Mouse (Mus musculus) kidney, embryonic 16.5 days (tissue): ENCODE results near the gene Zfp39. TPM values are rescaled to one million over a fixed set of nuclear protein-coding genes. Genes with fewer than 3 reads are reported as not detected.
"Not testable (repeated sequence)": the region's sequence is repeated elsewhere in the genome, so short reads cannot be mapped to it uniquely, and the experiment has no call there.

Source experiments
- ATAC-seq: fragments of 200-750 bp; cut with Nextera tagmentation; 2 replicates; pipeline ENCODE4 v1.8.0; 2017; ENCODE audit warnings: moderate TSS enrichment; ENCODE audit not compliant: low FRiP score, low TSS enrichment
- H3K27ac ChIP-seq: fragments of 300-500 bp; sonication (generic); 2 replicates; pipeline ENCODE4 v1.5.1; 2014; ENCODE audit warnings: low read length
- H3K27me3 ChIP-seq: fragments of 300-500 bp; sonication (generic); 2 replicates; pipeline ENCODE4 v1.6.1; 2014; ENCODE audit warnings: low read length, control low read depth, mixed read lengths; ENCODE audit not compliant: insufficient read depth
- H3K36me3 ChIP-seq: fragments of 300-500 bp; sonication (generic); 2 replicates; pipeline ENCODE4 v1.6.1; 2014; ENCODE audit warnings: low read length, control low read depth, mixed read lengths; ENCODE audit not compliant: insufficient read depth
- H3K4me1 ChIP-seq: fragments of 300-500 bp; sonication (generic); 2 replicates; pipeline ENCODE4 v1.6.1; 2014; ENCODE audit warnings: low read length, control low read depth, mixed read lengths; ENCODE audit not compliant: insufficient read depth
- H3K4me2 ChIP-seq: fragments of 300-500 bp; sonication (generic); replicated peaks from 2 replicates; pipeline ENCODE4 v1.6.1; 2014; ENCODE audit warnings: low read depth, low read length
- H3K4me3 ChIP-seq: fragments of 300-500 bp; sonication (generic); 2 replicates; pipeline ENCODE4 v1.5.1; 2014; ENCODE audit warnings: mild to moderate bottlenecking, low read length
- H3K9ac ChIP-seq: fragments of 300-500 bp; sonication (generic); replicated peaks from 2 replicates; pipeline ENCODE4 v1.6.1; 2014; ENCODE audit warnings: low read length
- H3K9me3 ChIP-seq: fragments of 300-500 bp; sonication (generic); 2 replicates; pipeline ENCODE4 v1.6.1; 2016; ENCODE audit warnings: low read length, control low read depth
- WGBS: fragments of 180-500 bp; shearing (Covaris S2); extraction: QIAGEN DNeasy Blood & Tissue Kit; methylation state at CpG from one replicate; pipeline ENCODE4 v1.1.7; 2014; 5-methylcytosine and 5-hydroxymethylcytosine counted together
- polyA plus RNA-seq: library from polyadenylated mRNA; unstranded; fragments of >200 nt; fragmentation: Nextera tagmentation; extraction: Ambion mirVana; gene quantifications from 2 replicates; pipeline ENCODE4 v1.2.1, GENCODE M21; 2015

Gene Zfp39
- polyA plus RNA-seq, 1 experiment from 2014 or later = 6.0 TPM

GRCm38 (mm10) chr11:58846919-58847461 is 57.0 kb downstream of the Zfp39 start, which contains the start of gene Gm12258:
Gene Gm12258 (plus strand): TSS chr11:58847158.
- Histone ChIP-seq H3K4me3 (peak within 1 kb of the TSS; percentile 86), H3K27me3 (no peaks in the 10 kb centered on the region), H3K4me2 (peak within 1 kb of the TSS; percentile 83), H3K9me3 (no peaks in the 10 kb centered on the region), H3K36me3 (peaks cover 12% of the 10 kb centered on the region), H3K4me1 (peaks cover 8% of the 10 kb centered on the region), H3K9ac (peak within 1 kb of the TSS; percentile 91), H3K27ac (no peak within 1 kb of the TSS; the same call in 1 of the 2 replicates)
- under 1% methylated on average over 24 of the region's 24 CpGs for WGBS
- peak; percentile 100 for ATAC-seq

GRCm38 (mm10) chr11:58838951-58839350 is 65.1 kb downstream of the Zfp39 start, which contains the start of gene Olfr311:
Gene Olfr311 (plus strand): TSS chr11:58839251.
- not testable (repeated sequence) for H3K4me3 ChIP-seq, ATAC-seq, H3K4me1 ChIP-seq, H3K27me3 ChIP-seq, H3K27ac ChIP-seq, H3K4me2 ChIP-seq, H3K9me3 ChIP-seq, H3K36me3 ChIP-seq, H3K9ac ChIP-seq

Other genes with a start within 250 kb of the Zfp39 start
- gene Olfr322, start 245.4 kb downstream of the Zfp39 start, polyA plus RNA-seq = 0.04 and 0.12 TPM in 2 replicates
- gene Olfr320, start 223.1 kb downstream of the Zfp39 start, polyA plus RNA-seq = 0.05 TPM in 1 of 2 replicates, not detected in the other
- gene Olfr319, start 205.1 kb downstream of the Zfp39 start, polyA plus RNA-seq = not detected in 2 replicates
- gene Olfr318, start 180.2 kb downstream of the Zfp39 start, polyA plus RNA-seq = not detected in 2 replicates
- not detected in 2 replicates for gene Olfr317, start 165.0 kb downstream of the Zfp39 start, polyA plus RNA-seq
- gene Olfr316, start 151.5 kb downstream of the Zfp39 start, polyA plus RNA-seq = not detected in 2 replicates
- gene Olfr315, start 131.0 kb downstream of the Zfp39 start, polyA plus RNA-seq = not detected in 2 replicates
- not detected in 2 replicates for gene Olfr314, start 121.3 kb downstream of the Zfp39 start, polyA plus RNA-seq
- 0.31 and 0.85 TPM in 2 replicates for gene Fam183b, start 102.3 kb downstream of the Zfp39 start, polyA plus RNA-seq
- gene Olfr313, start 89.2 kb downstream of the Zfp39 start, polyA plus RNA-seq = not detected in 2 replicates
- gene Olfr312, start 75.0 kb downstream of the Zfp39 start, polyA plus RNA-seq = not detected in 2 replicates
- gene Olfr311, start 65.0 kb downstream of the Zfp39 start, polyA plus RNA-seq = not detected in 2 replicates
- 10.2 and 10.6 TPM in 2 replicates for gene Gm12258, start 57.1 kb downstream of the Zfp39 start, polyA plus RNA-seq
- 9.1 and 9.4 TPM in 2 replicates for gene 2810021J22Rik, start 37.0 kb downstream of the Zfp39 start, polyA plus RNA-seq
- gene Btnl10, start 13.7 kb upstream of the Zfp39 start, polyA plus RNA-seq = 0.10 TPM in 1 of 2 replicates, not detected in the other
- gene Rnf187, start 34.7 kb upstream of the Zfp39 start, polyA plus RNA-seq = 217 and 219 TPM in 2 replicates
- gene Hist3h2ba, start 44.7 kb upstream of the Zfp39 start, polyA plus RNA-seq = 93.4 and 93.5 TPM in 2 replicates
- gene Hist3h2a, start 50.5 kb upstream of the Zfp39 start, polyA plus RNA-seq = 39.5 and 39.7 TPM in 2 replicates
- gene Trim17, start 50.5 kb upstream of the Zfp39 start, polyA plus RNA-seq = 0.42 and 0.64 TPM in 2 replicates
- 22.9 and 25.9 TPM in 2 replicates for gene Trim11, start 73.9 kb upstream of the Zfp39 start, polyA plus RNA-seq
- 0.50 and 0.51 TPM in 2 replicates for gene Obscn, start 232.2 kb upstream of the Zfp39 start, polyA plus RNA-seq